Mouse (Mus musculus) limb, embryonic 13.5 days (tissue): ENCODE measurements at regions not wholly inside any gene's neighbourhood (a gene's known extent, or its start where the extent isn't known, plus 50 kb on each side); places are given as distances from the start of the nearest gene placed in this dataset.

ENCODE experiments used
- ATAC-seq: fragments of 200-750 bp; cut with Nextera tagmentation; 2 replicates; pipeline ENCODE4 v1.8.0; 2017; ENCODE audit warnings: low read depth, moderate number of reproducible peaks, moderate TSS enrichment; ENCODE audit not compliant: low FRiP score
- H3K27ac ChIP-seq: fragments of 300-500 bp; sonication (generic); 2 replicates; pipeline ENCODE4 v1.5.1; 2015; ENCODE audit warnings: inconsistent platforms, mild to moderate bottlenecking, moderate library complexity
- H3K27me3 ChIP-seq: fragments of 300-500 bp; sonication (generic); 2 replicates; pipeline ENCODE4 v1.6.1; 2015; ENCODE audit warnings: mild to moderate bottlenecking, inconsistent platforms
- H3K36me3 ChIP-seq: fragments of 300-500 bp; sonication (generic); 2 replicates; pipeline ENCODE4 v1.6.1; 2015; ENCODE audit warnings: inconsistent platforms, mild to moderate bottlenecking, moderate library complexity
- H3K4me1 ChIP-seq: fragments of 300-500 bp; sonication (generic); 2 replicates; pipeline ENCODE4 v1.6.1; 2015; ENCODE audit warnings: inconsistent platforms
- H3K4me2 ChIP-seq: fragments of 300-500 bp; sonication (generic); replicated peaks from 2 replicates; pipeline ENCODE4 v1.6.1; 2015; ENCODE audit warnings: inconsistent platforms, mild to moderate bottlenecking, moderate library complexity
- H3K4me3 ChIP-seq: fragments of 300-500 bp; sonication (generic); 2 replicates; pipeline ENCODE4 v1.5.1; 2015; ENCODE audit warnings: moderate library complexity, mild to moderate bottlenecking, inconsistent platforms
- H3K9ac ChIP-seq: fragments of 300-500 bp; sonication (generic); 2 replicates; pipeline ENCODE4 v1.6.1; 2015; ENCODE audit warnings: mild to moderate bottlenecking, inconsistent platforms
- H3K9me3 ChIP-seq: fragments of 300-500 bp; sonication (generic); 2 replicates; pipeline ENCODE4 v1.6.1; 2016; ENCODE audit warnings: inconsistent platforms
- WGBS: fragments of 180-500 bp; shearing (Covaris S2); methylation state at CpG from one replicate; pipeline ENCODE4 v1.1.7; 2015; 5-methylcytosine and 5-hydroxymethylcytosine counted together

DNA sequence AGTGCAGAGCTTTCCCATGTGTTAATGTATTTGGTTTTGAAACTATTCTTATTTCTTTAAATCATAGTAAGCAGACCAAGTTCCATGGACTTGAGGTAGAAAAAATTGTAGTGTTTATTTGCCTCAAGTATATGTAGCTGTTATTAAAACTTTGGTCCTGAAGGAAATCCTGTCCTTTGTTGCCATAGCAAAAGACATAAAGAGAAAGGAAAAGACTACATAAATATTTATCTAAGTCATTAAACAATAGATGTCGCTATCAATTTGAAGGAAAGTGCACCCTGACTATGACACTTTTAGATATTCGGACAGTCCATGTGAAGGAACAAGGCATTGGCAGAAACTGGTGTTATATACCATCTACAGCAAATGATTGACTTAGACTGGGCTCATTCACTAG lies 737.7 kb upstream of the Adgrl4 start:
- H3K4me2 ChIP-seq: no peak overlapping the region
- no peak overlapping the region for H3K9ac ChIP-seq
- WGBS: 83% methylated on average over 2 of the region's 2 CpGs
- no peaks in the 10 kb centered on the region for H3K9me3 ChIP-seq
- no peak overlapping the region for H3K4me3 ChIP-seq
- no peaks in the 10 kb centered on the region for H3K27me3 ChIP-seq
- no peaks in the 10 kb centered on the region for H3K36me3 ChIP-seq
- no peak overlapping the region for H3K27ac ChIP-seq
- H3K4me1 ChIP-seq: no peaks in the 10 kb centered on the region
- no peak for ATAC-seq
